Mouse (Mus musculus) liver, adult 2 months (tissue): ENCODE results near the gene Tet1. TPM values are rescaled to one million over a fixed set of nuclear protein-coding genes. Genes with fewer than 3 reads are reported as not detected.

ENCODE experiments used
- DNase-seq: peaks from one replicate; pipeline ENCODE4 v3.0.0-alpha.2; 2011; ENCODE audit warnings: low read depth, low spot score; ENCODE audit errors: extremely low read depth
- H3K27ac ChIP-seq: fragments of 200-500 bp; replicated peaks from 2 replicates; pipeline ENCODE4 v1.5.1; 2012; ENCODE audit warnings: low read depth, mild to moderate bottlenecking, control low read depth, inconsistent platforms, low read length; ENCODE audit not compliant: insufficient read depth
- H3K27me3 ChIP-seq: fragments of 200-500 bp; 2 replicates; pipeline ENCODE4 v1.6.1; 2012; ENCODE audit warnings: mild to moderate bottlenecking, moderate library complexity, low read length, inconsistent platforms; ENCODE audit not compliant: control insufficient read depth, insufficient read depth
- H3K36me3 ChIP-seq: fragments of 200-500 bp; 2 replicates; pipeline ENCODE4 v1.6.1; 2012; ENCODE audit warnings: low read length, inconsistent platforms; ENCODE audit not compliant: control insufficient read depth, insufficient read depth
- H3K4me1 ChIP-seq: fragments of 200-500 bp; 2 replicates; pipeline ENCODE4 v1.6.1; 2011; ENCODE audit warnings: low read length; ENCODE audit not compliant: control insufficient read depth, insufficient read depth
- H3K4me3 ChIP-seq: fragments of 200-500 bp; 2 replicates; pipeline ENCODE4 v1.5.1; 2011; ENCODE audit warnings: low read depth, mild to moderate bottlenecking, control low read depth, low read length, moderate library complexity; ENCODE audit not compliant: insufficient read depth
- H3K79me2 ChIP-seq: fragments of 200-500 bp; 2 replicates; pipeline ENCODE4 v1.6.1; 2012; ENCODE audit warnings: inconsistent platforms, mild to moderate bottlenecking, low read length, moderate library complexity; ENCODE audit not compliant: control insufficient read depth, insufficient read depth
- H3K9ac ChIP-seq: fragments of 200-500 bp; 2 replicates; pipeline ENCODE4 v1.6.1; 2012; ENCODE audit warnings: low read depth, mild to moderate bottlenecking, control low read depth, inconsistent platforms, low read length
- CTCF ChIP-seq: fragments of 200-500 bp; IDR thresholded peaks from 2 replicates; pipeline ENCODE4 v1.5.1; 2011; ENCODE audit warnings: low read depth, low read length, control low read depth
- POLR2A ChIP-seq: fragments of 200-500 bp; IDR thresholded peaks from 2 replicates; pipeline ENCODE4 v1.6.1; 2011; ENCODE audit warnings: low read length, control low read depth; ENCODE audit not compliant: insufficient read depth; ENCODE audit errors: extremely low read depth
- WGBS: fragments of 180-500 bp; shearing (Covaris S2); methylation state at CpG from one replicate; pipeline ENCODE4 v1.1.7; 2018; 5-methylcytosine and 5-hydroxymethylcytosine counted together
- polyA plus RNA-seq: library from polyadenylated mRNA; depleted of rRNA; stranded (reverse); fragments of >200 nt; gene quantifications from 2 replicates; pipeline ENCODE4 v1.2.3, GENCODE M21; 2012
- total RNA-seq: library from RNA; depleted of rRNA; stranded (reverse); fragments of >200 nt; gene quantifications from 2 replicates; pipeline ENCODE4 v1.2.3, GENCODE M21; 2014

Gene Tet1
- total and polyA plus RNA-seq, 2 experiments = 0.05 to 0.18 TPM

- H3K4me1 ChIP-seq = peaks cover 10% of the 10 kb centered on the region; the same call in 1 of the 2 replicates
- no peak overlapping the region for H3K9ac ChIP-seq
- peaks cover 7% of the 10 kb centered on the region; the same call in 1 of the 2 replicates for H3K36me3 ChIP-seq
- no peak for TF ChIP-seq CTCF
- TF ChIP-seq POLR2A = no peak
- H3K4me3 ChIP-seq = no peak overlapping the region
- H3K27me3 ChIP-seq = no peaks in the 10 kb centered on the region
- peak; percentile 73 for DNase-seq
- 24% methylated on average over 4 of the region's 4 CpGs for WGBS
- peaks cover 10% of the 10 kb centered on the region; the same call in 1 of the 2 replicates for H3K79me2 ChIP-seq
- H3K27ac ChIP-seq = no peak overlapping the region
These were observed 15.4 kb upstream of the Tet1 start for GRCm38 (mm10) chr10:62924096-62924635.

- WGBS = under 1% methylated on average over 29 of the region's 29 CpGs
- H3K4me3 ChIP-seq = peak overlapping the region; percentile 67
- H3K27me3 ChIP-seq = no peaks in the 10 kb centered on the region
- no peak for TF ChIP-seq CTCF
- TF ChIP-seq POLR2A = no peak
- H3K79me2 ChIP-seq = peaks cover 10% of the 10 kb centered on the region; the same call in 1 of the 2 replicates
- H3K36me3 ChIP-seq = no peaks in the 10 kb centered on the region
- H3K27ac ChIP-seq = peak overlapping the region; percentile 68
- no peak for DNase-seq
- H3K4me1 ChIP-seq = peaks cover 10% of the 10 kb centered on the region; the same call in 1 of the 2 replicates
- peak overlapping the region; percentile 92 for H3K9ac ChIP-seq
These were observed 12.0 kb upstream of the Tet1 start for GRCm38 (mm10) chr10:62920766-62921156.

- DNase-seq = peak; percentile 70
- H3K4me3 ChIP-seq = peak within 1 kb of the TSS; percentile 67
- peaks cover 10% of the 10 kb centered on the region; the same call in 1 of the 2 replicates for H3K79me2 ChIP-seq
- H3K9ac ChIP-seq = peak within 1 kb of the TSS; percentile 92
- H3K27me3 ChIP-seq = no peaks in the 10 kb centered on the region
- 4% methylated on average over 50 of the region's 50 CpGs for WGBS
- peak within 1 kb of the TSS; percentile 68 for H3K27ac ChIP-seq
- no peaks in the 10 kb centered on the region for H3K36me3 ChIP-seq
- H3K4me1 ChIP-seq = peaks cover 10% of the 10 kb centered on the region; the same call in 1 of the 2 replicates
- TF ChIP-seq CTCF = no peak
- peak; percentile 71 for TF ChIP-seq POLR2A
These were observed 11.3 kb upstream of the Tet1 start, which contains the start of gene Slc25a16 for GRCm38 (mm10) chr10:62919925-62920765. TSS of gene Slc25a16 (plus strand) at chr10:62920633.

GRCm38 (mm10) chr10:62918985-62919384 lies 10.2 kb upstream of the Tet1 start:
- H3K36me3 ChIP-seq = no peaks in the 10 kb centered on the region
- no peaks in the 10 kb centered on the region for H3K27me3 ChIP-seq
- TF ChIP-seq CTCF = no peak
- TF ChIP-seq POLR2A = no peak
- no peak overlapping the region for H3K9ac ChIP-seq
- H3K4me3 ChIP-seq = no peak overlapping the region
- H3K27ac ChIP-seq = no peak overlapping the region
- H3K4me1 ChIP-seq = peaks cover 7% of the 10 kb centered on the region; the same call in 1 of the 2 replicates
- 90% methylated on average over 3 of the region's 3 CpGs for whole genome bisulfite sequencing
- DNase-seq = no peak
- H3K79me2 ChIP-seq = peaks cover 7% of the 10 kb centered on the region; the same call in 1 of the 2 replicates

GRCm38 (mm10) chr10:62911120-62911519 lies 2.3 kb upstream of the Tet1 start:
- Histone ChIP-seq H3K36me3 (no peaks in the 10 kb centered on the region), H3K27ac (no peak overlapping the region), H3K4me1 (no peaks in the 10 kb centered on the region), H3K4me3 (no peak overlapping the region), H3K9ac (no peak overlapping the region), H3K79me2 (no peaks in the 10 kb centered on the region), H3K27me3 (no peaks in the 10 kb centered on the region)
- WGBS = 95% methylated on average over 2 of the region's 2 CpGs
- TF ChIP-seq CTCF (no peak), POLR2A (no peak)
- no peak for DNase-seq
